Mouse (Mus musculus): ENCODE measurements at regions not wholly inside any gene's neighbourhood (a gene's known extent, or its start where the extent isn't known, plus 50 kb on each side); places are given as distances from the start of the nearest gene placed in this dataset.
"Not testable (repeated sequence)": the region's sequence is repeated elsewhere in the genome, so short reads cannot be mapped to it uniquely, and the experiment has no call there.

- TF ChIP-seq CTCF (IDR thresholded peaks at IDR 0.05; ENCODE audit: insufficient read depth, low read length); POLR2A (IDR thresholded peaks at IDR 0.05; ENCODE audit: borderline replicate concordance, extremely low read depth, low read depth, low read length): not testable (repeated sequence)
Measured at GRCm38 (mm10) chr12:3109671-3110070, 200.1 kb downstream of the Rab10 start.
